Mouse (Mus musculus) myocyte (in vitro differentiated cells): Measurements from ENCODE around the gene Pla2g4a. TPM values are rescaled to one million over a fixed set of nuclear protein-coding genes. Genes with fewer than 3 reads are reported as not detected.

Experiments
- H3K27me3 ChIP-seq: one replicate; pipeline ENCODE4 v1.6.1; 2011; ENCODE audit not compliant: control insufficient read depth, insufficient read depth, insufficient read length
- H3K36me3 ChIP-seq: one replicate; pipeline ENCODE4 v1.6.1; 2011; ENCODE audit not compliant: control insufficient read depth, insufficient read depth
- H3K4me2 ChIP-seq: one replicate; pipeline ENCODE4 v1.6.1; 2011; ENCODE audit warnings: low read depth, control low read depth
- H3K4me3 ChIP-seq: one replicate; pipeline ENCODE4 v1.5.1; 2011; ENCODE audit warnings: mild to moderate bottlenecking, control low read depth, moderate library complexity
- H3K79me2 ChIP-seq: one replicate; pipeline ENCODE4 v1.6.1; 2011; ENCODE audit not compliant: control insufficient read depth, insufficient read depth
- H3ac ChIP-seq: one replicate; pipeline ENCODE4 v1.6.1; 2011; ENCODE audit not compliant: control insufficient read depth, insufficient read length
- CEBPB ChIP-seq: IDR thresholded peaks from 2 replicates; pipeline ENCODE4 v1.6.1; 2011; ENCODE audit warnings: mild to moderate bottlenecking, moderate library complexity; ENCODE audit not compliant: poor library complexity, insufficient read depth, severe bottlenecking
- E2F4 ChIP-seq: IDR thresholded peaks from one replicate; pipeline ENCODE4 v1.6.1; 2011; ENCODE audit warnings: mild to moderate bottlenecking, control low read depth, moderate library complexity; ENCODE audit not compliant: insufficient read depth
- MAX ChIP-seq: IDR thresholded peaks from one replicate; pipeline ENCODE4 v1.6.1; 2011; ENCODE audit warnings: low read depth, mild to moderate bottlenecking, control low read depth
- MYOD1 ChIP-seq, 3 experiments: IDR thresholded peaks; one replicate each; pipeline ENCODE4 v1.6.1; 2011; ENCODE audit warnings: control low read depth in 2 of 3, low read depth in 2 of 3, mild to moderate bottlenecking in 2 of 3, moderate library complexity in 1 of 3; ENCODE audit not compliant: insufficient read length in 2 of 3, control insufficient read depth in 1 of 3
- MYOG ChIP-seq, 3 experiments: IDR thresholded peaks; one replicate each; pipeline ENCODE4 v1.6.1; 2011; ENCODE audit warnings: control low read depth in 2 of 3, low read depth in 2 of 3, mild to moderate bottlenecking in 2 of 3; ENCODE audit not compliant: insufficient read length in 2 of 3, control insufficient read depth in 1 of 3, insufficient read depth in 1 of 3
- POLR2A ChIP-seq: IDR thresholded peaks from one replicate; pipeline ENCODE4 v1.6.1; 2011; ENCODE audit warnings: low read depth, mild to moderate bottlenecking, control low read depth, moderate library complexity; ENCODE audit not compliant: insufficient read length
- POLR2AphosphoS2 ChIP-seq: IDR thresholded peaks from one replicate; pipeline ENCODE4 v1.6.1; 2011; ENCODE audit warnings: low read depth, control low read depth; ENCODE audit not compliant: insufficient read length
- REST ChIP-seq: IDR thresholded peaks from one replicate; pipeline ENCODE4 v1.6.1; 2011; ENCODE audit warnings: mild to moderate bottlenecking, control low read depth, moderate library complexity; ENCODE audit not compliant: insufficient read depth, insufficient read length
- SRF ChIP-seq: IDR thresholded peaks from one replicate; pipeline ENCODE4 v1.6.1; 2011; ENCODE audit warnings: low read depth; ENCODE audit not compliant: control insufficient read depth, insufficient read length
- TCF12 ChIP-seq: IDR thresholded peaks from one replicate; pipeline ENCODE4 v1.6.1; 2011; ENCODE audit warnings: mild to moderate bottlenecking, control low read depth; ENCODE audit not compliant: poor library complexity, insufficient read depth, severe bottlenecking
- TCF3 ChIP-seq: IDR thresholded peaks from one replicate; pipeline ENCODE4 v1.6.1; 2011; ENCODE audit warnings: low read depth, control low read depth; ENCODE audit not compliant: insufficient read length
- USF1 ChIP-seq: IDR thresholded peaks from one replicate; pipeline ENCODE4 v1.6.1; 2011; ENCODE audit warnings: low read depth, mild to moderate bottlenecking, control low read depth, moderate library complexity
- polyA plus RNA-seq: library from polyadenylated mRNA; unstranded; fragments of >200 nt; fragmentation: generic; extraction: Trizol; gene quantifications from one replicate; pipeline ENCODE4 v1.2.1, GENCODE M21; 2012; ENCODE audit warnings: missing spikeins

Gene Pla2g4a
- polyA plus RNA-seq, 1 experiment, result 6.2 TPM

DNA sequence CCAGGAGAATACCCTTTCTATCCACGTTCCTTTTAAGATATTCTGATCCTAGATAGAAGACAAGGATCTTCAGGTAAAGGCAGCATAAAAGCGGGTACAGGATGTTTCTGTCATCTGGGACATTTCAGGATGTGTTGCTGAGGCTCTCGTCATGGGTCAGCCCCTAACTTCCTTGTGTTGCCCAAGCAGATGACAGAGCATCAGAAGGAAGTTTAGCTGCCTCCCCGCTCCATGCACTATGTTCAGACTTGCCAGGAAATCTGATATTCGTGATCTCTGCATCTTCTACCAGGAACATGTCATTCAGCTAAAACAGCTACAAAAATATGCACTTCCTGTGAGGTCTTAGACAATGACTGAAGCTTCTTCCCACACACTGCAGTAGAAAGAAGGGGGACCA lies 70.0 kb downstream of the Pla2g4a start:
- TF ChIP-seq CEBPB, result no peak
- no peak for TF ChIP-seq SRF
- no peak for TF ChIP-seq MAX
- TF ChIP-seq POLR2A, result no peak
- no peak for TF ChIP-seq TCF12
- no peak for TF ChIP-seq POLR2AphosphoS2
- TF ChIP-seq E2F4, result no peak
- TF ChIP-seq REST, result no peak
- no peak for TF ChIP-seq MYOG (IDR thresholded peaks at IDR 0.05; ENCODE audit: control insufficient read depth in 1 of 3, insufficient read depth in 1 of 3, insufficient read length in 2 of 3, low read depth in 2 of 3)
- TF ChIP-seq USF1, result no peak
- TF ChIP-seq MYOD1 (IDR thresholded peaks at IDR 0.05; ENCODE audit: control insufficient read depth in 1 of 3, insufficient read length in 2 of 3, low read depth in 2 of 3), result no peak
- TF ChIP-seq TCF3, result no peak

DNA sequence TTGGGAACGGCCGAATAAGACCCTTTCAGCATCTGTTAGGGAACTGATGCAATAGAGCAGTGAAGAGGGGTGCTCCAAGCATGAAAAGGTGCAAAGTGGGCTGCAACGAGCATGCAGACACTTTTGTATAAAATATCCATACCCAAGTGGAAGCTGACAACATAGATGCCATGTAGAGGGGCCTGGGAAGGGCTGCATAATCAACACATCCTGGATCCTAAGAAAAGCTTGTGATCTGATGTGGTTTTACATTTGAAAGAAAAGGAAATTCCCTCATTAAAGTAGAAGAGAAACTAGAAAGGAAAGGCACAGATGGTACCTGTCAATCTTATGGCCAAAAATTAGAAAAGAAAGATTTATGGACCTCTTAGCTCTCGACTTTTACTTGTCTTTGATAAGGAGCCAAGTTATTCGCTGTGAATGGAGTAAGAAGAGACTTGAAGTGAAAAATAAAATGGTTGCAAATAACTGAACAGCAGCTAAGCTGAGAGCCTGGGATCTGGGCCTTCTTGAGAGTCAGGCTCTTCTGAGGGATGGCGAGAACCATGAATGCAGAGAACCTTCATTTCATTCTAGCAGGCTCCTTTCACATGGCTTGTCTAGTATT lies 78.6 kb downstream of the Pla2g4a start:
- H3K36me3 ChIP-seq, result no peaks in the 10 kb centered on the region
- H3K4me2 ChIP-seq, result no peak overlapping the region
- TF ChIP-seq USF1 (no peak), E2F4 (no peak), TCF3 (no peak), POLR2AphosphoS2 (no peak), CEBPB (no peak)
- H3ac ChIP-seq, result no peak overlapping the region
- H3K27me3 ChIP-seq, result no peaks in the 10 kb centered on the region
- no peaks in the 10 kb centered on the region for H3K79me2 ChIP-seq
- no peak overlapping the region for H3K4me3 ChIP-seq

More for the DNA sequence above, 70.0 kb downstream of the Pla2g4a start:
- Histone ChIP-seq H3K4me2 (peak overlapping the region; percentile 1), H3ac (no peak overlapping the region), H3K4me3 (no peak overlapping the region), H3K79me2 (no peaks in the 10 kb centered on the region), H3K27me3 (no peaks in the 10 kb centered on the region), H3K36me3 (no peaks in the 10 kb centered on the region)

DNA sequence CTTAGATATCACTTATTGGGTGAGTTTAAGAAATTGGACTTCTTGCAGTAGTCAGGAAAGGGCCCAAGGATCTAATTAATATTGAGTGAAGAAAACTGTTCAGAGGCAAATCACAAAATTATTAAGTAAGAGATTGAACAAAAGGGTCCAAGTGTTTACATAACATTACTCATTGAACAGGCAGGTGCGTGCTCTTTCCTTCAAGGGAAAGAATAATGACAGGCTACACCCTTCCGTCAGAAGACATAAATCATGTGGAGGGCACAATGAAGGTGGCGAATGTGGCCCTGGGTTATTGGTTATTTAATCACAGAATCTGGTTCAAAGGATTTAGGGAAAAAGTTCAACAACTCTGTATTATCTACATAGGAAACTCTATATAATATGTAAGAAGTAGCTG lies 82.9 kb downstream of the Pla2g4a start:
- no peak overlapping the region for H3ac ChIP-seq
- no peaks in the 10 kb centered on the region for H3K27me3 ChIP-seq
- H3K4me3 ChIP-seq, result no peak overlapping the region
- H3K79me2 ChIP-seq, result no peaks in the 10 kb centered on the region
- TF ChIP-seq MYOD1 (IDR thresholded peaks at IDR 0.05; ENCODE audit: control insufficient read depth in 1 of 3, insufficient read length in 2 of 3, low read depth in 2 of 3) (no peak), TCF3 (no peak)
- no peak overlapping the region for H3K4me2 ChIP-seq
- H3K36me3 ChIP-seq, result no peaks in the 10 kb centered on the region

DNA sequence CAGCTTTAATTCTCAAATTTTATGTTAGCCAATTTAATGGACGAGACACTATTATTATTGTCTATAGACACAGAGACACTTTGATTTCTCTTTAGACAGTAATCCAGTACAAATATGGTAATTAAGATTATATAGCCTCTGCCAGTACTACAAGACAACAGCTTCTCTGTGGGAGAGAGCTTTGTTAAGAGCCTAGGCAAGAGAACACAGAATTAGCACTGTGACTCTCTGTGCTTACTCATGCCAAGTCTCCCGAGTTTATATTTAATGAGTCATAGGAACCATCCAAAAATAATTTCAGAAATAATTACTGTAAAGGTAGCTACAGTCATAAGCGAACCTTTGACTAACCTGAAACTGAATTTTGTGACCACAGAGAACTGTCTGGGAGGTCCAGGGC lies 84.6 kb downstream of the Pla2g4a start:
- H3K36me3 ChIP-seq, result peaks cover 7% of the 10 kb centered on the region

DNA sequence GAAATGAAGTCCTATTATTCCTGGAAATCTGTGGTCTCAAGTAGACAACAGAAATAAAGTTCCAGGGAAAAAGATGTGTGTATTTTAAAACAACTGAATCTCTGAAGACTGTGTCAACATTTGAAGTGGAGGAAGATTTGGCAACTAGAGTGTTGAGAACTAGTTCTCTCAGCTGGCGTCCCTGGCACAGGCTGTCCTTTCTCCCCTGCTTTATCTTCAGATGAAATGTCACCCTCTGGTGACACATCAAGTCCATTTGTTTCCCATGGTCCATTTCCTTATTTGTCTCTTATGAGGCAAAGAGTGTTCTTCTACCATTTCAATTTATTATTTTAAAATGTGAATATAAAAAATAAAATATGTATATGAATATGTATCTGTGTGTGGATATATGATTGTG lies 89.5 kb downstream of the Pla2g4a start:
- Histone ChIP-seq H3ac (no peak overlapping the region), H3K4me3 (no peak overlapping the region), H3K4me2 (no peak overlapping the region), H3K79me2 (no peaks in the 10 kb centered on the region), H3K27me3 (no peaks in the 10 kb centered on the region), H3K36me3 (peaks cover 7% of the 10 kb centered on the region)
- no peak for TF ChIP-seq MYOD1 (IDR thresholded peaks at IDR 0.05; ENCODE audit: control insufficient read depth in 1 of 3, insufficient read length in 2 of 3, low read depth in 2 of 3)
- TF ChIP-seq MYOG (IDR thresholded peaks at IDR 0.05; ENCODE audit: control insufficient read depth in 1 of 3, insufficient read depth in 1 of 3, insufficient read length in 2 of 3, low read depth in 2 of 3), result no peak
- TF ChIP-seq TCF3, result no peak
- no peak for TF ChIP-seq REST
- no peak for TF ChIP-seq SRF
- TF ChIP-seq CEBPB, result no peak

More for the DNA sequence above, 84.6 kb downstream of the Pla2g4a start:
- Histone ChIP-seq H3K4me2 (no peak overlapping the region), H3K27me3 (no peaks in the 10 kb centered on the region), H3ac (no peak overlapping the region), H3K79me2 (no peaks in the 10 kb centered on the region), H3K4me3 (no peak overlapping the region)
- TF ChIP-seq POLR2A (no peak), TCF3 (no peak), MAX (no peak), TCF12 (no peak), SRF (no peak), MYOG (IDR thresholded peaks at IDR 0.05; ENCODE audit: control insufficient read depth in 1 of 3, insufficient read depth in 1 of 3, insufficient read length in 2 of 3, low read depth in 2 of 3) (no peak), POLR2AphosphoS2 (no peak), REST (no peak), CEBPB (no peak), MYOD1 (IDR thresholded peaks at IDR 0.05; ENCODE audit: control insufficient read depth in 1 of 3, insufficient read length in 2 of 3, low read depth in 2 of 3) (no peak), E2F4 (no peak), USF1 (no peak)
